Mouse (Mus musculus): ENCODE results near the gene Tnfsf9. TPM values are rescaled to one million over a fixed set of nuclear protein-coding genes. Genes with fewer than 3 reads are reported as not detected.

Tnfsf9 gene
- polyA plus RNA-seq, 1 experiment from 2014 or later, result 8.4 TPM

- ATAC-seq (ENCODE audit: low read depth), result no peak
- H3K27ac ChIP-seq (ENCODE audit: low read depth, low read length), result no peak overlapping the region
- H3K4me2 ChIP-seq (ENCODE audit: low read depth, low read length), result no peak overlapping the region
- H3K9me3 ChIP-seq (ENCODE audit: control insufficient read depth, low read length), result no peaks in the 10 kb centered on the region
- peaks cover 8% of the 10 kb centered on the region; the same call in 1 of the 2 replicates for H3K4me1 ChIP-seq (ENCODE audit: control insufficient read depth, insufficient read depth, low read length)
- no peaks in the 10 kb centered on the region for H3K36me3 ChIP-seq (ENCODE audit: control insufficient read depth, insufficient read depth, low read length)
- H3K27me3 ChIP-seq (ENCODE audit: control insufficient read depth, insufficient read depth, low read length), result peaks cover 23% of the 10 kb centered on the region
- no peak overlapping the region for H3K4me3 ChIP-seq (ENCODE audit: low read depth, low read length)
- WGBS, result 5% methylated on average over 8 of the region's 8 CpGs
- no peak overlapping the region for H3K9ac ChIP-seq (replicated peaks; ENCODE audit: low read depth, low read length)
These were observed 42.1 kb upstream of the Tnfsf9 start for GRCm38 (mm10) chr17:57063031-57063430.

- Histone ChIP-seq H3K9ac (replicated peaks; ENCODE audit: low read depth, low read length) (no peak overlapping the region), H3K9me3 (ENCODE audit: control insufficient read depth, low read length) (no peaks in the 10 kb centered on the region), H3K36me3 (ENCODE audit: control insufficient read depth, insufficient read depth, low read length) (no peaks in the 10 kb centered on the region), H3K27me3 (ENCODE audit: control insufficient read depth, insufficient read depth, low read length) (peaks cover 15% of the 10 kb centered on the region), H3K4me2 (ENCODE audit: low read depth, low read length) (no peak overlapping the region), H3K27ac (ENCODE audit: low read depth, low read length) (no peak overlapping the region), H3K4me1 (ENCODE audit: control insufficient read depth, insufficient read depth, low read length) (peaks cover 4% of the 10 kb centered on the region; the same call in 1 of the 2 replicates), H3K4me3 (ENCODE audit: low read depth, low read length) (no peak overlapping the region)
- no peak for ATAC-seq (ENCODE audit: low read depth)
- WGBS, result 70% methylated on average over 5 of the region's 5 CpGs
These were observed 38.2 kb upstream of the Tnfsf9 start for GRCm38 (mm10) chr17:57066908-57067307.

- H3K9ac ChIP-seq (replicated peaks; ENCODE audit: low read depth, low read length), result no peak overlapping the region; the same call in 1 of the 2 replicates
- H3K36me3 ChIP-seq (ENCODE audit: control insufficient read depth, insufficient read depth, low read length), result no peaks in the 10 kb centered on the region
- H3K4me2 ChIP-seq (ENCODE audit: low read depth, low read length), result peak overlapping the region; percentile 3
- no peaks in the 10 kb centered on the region for H3K9me3 ChIP-seq (ENCODE audit: control insufficient read depth, low read length)
- no peak overlapping the region for H3K27ac ChIP-seq (ENCODE audit: low read depth, low read length)
- WGBS, result 7% methylated on average over 9 of the region's 9 CpGs
- no peak for ATAC-seq (ENCODE audit: low read depth)
- H3K4me1 ChIP-seq (ENCODE audit: control insufficient read depth, insufficient read depth, low read length), result no peaks in the 10 kb centered on the region; the same call in 1 of the 2 replicates
- no peak overlapping the region; the same call in 1 of the 2 replicates for H3K4me3 ChIP-seq (ENCODE audit: low read depth, low read length)
- H3K27me3 ChIP-seq (ENCODE audit: control insufficient read depth, insufficient read depth, low read length), result no peaks in the 10 kb centered on the region
These were observed 34.9 kb upstream of the Tnfsf9 start for GRCm38 (mm10) chr17:57070272-57070671.

- Histone ChIP-seq H3K27me3 (ENCODE audit: control insufficient read depth, insufficient read depth, low read length) (no peaks in the 10 kb centered on the region), H3K36me3 (ENCODE audit: control insufficient read depth, insufficient read depth, low read length) (no peaks in the 10 kb centered on the region), H3K9ac (replicated peaks; ENCODE audit: low read depth, low read length) (no peak overlapping the region), H3K9me3 (ENCODE audit: control insufficient read depth, low read length) (no peaks in the 10 kb centered on the region), H3K4me2 (ENCODE audit: low read depth, low read length) (peak overlapping the region; percentile 3; the same call in 1 of the 2 replicates), H3K27ac (ENCODE audit: low read depth, low read length) (no peak overlapping the region), H3K4me1 (ENCODE audit: control insufficient read depth, insufficient read depth, low read length) (no peaks in the 10 kb centered on the region; the same call in 1 of the 2 replicates), H3K4me3 (ENCODE audit: low read depth, low read length) (no peak overlapping the region)
- ATAC-seq (ENCODE audit: low read depth), result peak; percentile 47; the same call in 1 of the 2 replicates
- WGBS, result 4% methylated on average over 11 of the region's 11 CpGs
These were observed 34.4 kb upstream of the Tnfsf9 start for GRCm38 (mm10) chr17:57070699-57071098.

GRCm38 (mm10) chr17:57076916-57077315, 28.2 kb upstream of the Tnfsf9 start:
- H3K4me2 ChIP-seq (ENCODE audit: low read depth, low read length), result no peak overlapping the region
- WGBS, result 73% methylated on average over 3 of the region's 3 CpGs
- no peaks in the 10 kb centered on the region for H3K27me3 ChIP-seq (ENCODE audit: control insufficient read depth, insufficient read depth, low read length)
- no peak overlapping the region for H3K4me3 ChIP-seq (ENCODE audit: low read depth, low read length)
- no peaks in the 10 kb centered on the region for H3K9me3 ChIP-seq (ENCODE audit: control insufficient read depth, low read length)
- H3K36me3 ChIP-seq (ENCODE audit: control insufficient read depth, insufficient read depth, low read length), result peaks cover 13% of the 10 kb centered on the region
- no peak overlapping the region for H3K27ac ChIP-seq (ENCODE audit: low read depth, low read length)
- no peak for ATAC-seq (ENCODE audit: low read depth)
- no peaks in the 10 kb centered on the region for H3K4me1 ChIP-seq (ENCODE audit: control insufficient read depth, insufficient read depth, low read length)
- H3K9ac ChIP-seq (replicated peaks; ENCODE audit: low read depth, low read length), result no peak overlapping the region

- no peaks in the 10 kb centered on the region for H3K4me1 ChIP-seq (ENCODE audit: control insufficient read depth, insufficient read depth, low read length)
- H3K4me2 ChIP-seq (ENCODE audit: low read depth, low read length), result no peak within 1 kb of the TSS
- no peak for ATAC-seq (ENCODE audit: low read depth)
- no peak within 1 kb of the TSS for H3K27ac ChIP-seq (ENCODE audit: low read depth, low read length)
- no peaks in the 10 kb centered on the region for H3K9me3 ChIP-seq (ENCODE audit: control insufficient read depth, low read length)
- WGBS, result 53% methylated on average over 6 of the region's 6 CpGs
- H3K36me3 ChIP-seq (ENCODE audit: control insufficient read depth, insufficient read depth, low read length), result peaks cover 18% of the 10 kb centered on the region
- H3K27me3 ChIP-seq (ENCODE audit: control insufficient read depth, insufficient read depth, low read length), result no peaks in the 10 kb centered on the region
- H3K4me3 ChIP-seq (ENCODE audit: low read depth, low read length), result no peak within 1 kb of the TSS
- no peak within 1 kb of the TSS for H3K9ac ChIP-seq (replicated peaks; ENCODE audit: low read depth, low read length)
These were observed 26.8 kb upstream of the Tnfsf9 start, which contains the start of gene Dennd1c for GRCm38 (mm10) chr17:57078336-57078735. TSS of gene Dennd1c (minus strand) at chr17:57078514.

GRCm38 (mm10) chr17:57079919-57080318, 25.2 kb upstream of the Tnfsf9 start:
- ATAC-seq (ENCODE audit: low read depth), result no peak
- Histone ChIP-seq H3K9me3 (ENCODE audit: control insufficient read depth, low read length) (no peaks in the 10 kb centered on the region), H3K36me3 (ENCODE audit: control insufficient read depth, insufficient read depth, low read length) (peaks cover 23% of the 10 kb centered on the region), H3K4me2 (ENCODE audit: low read depth, low read length) (no peak overlapping the region), H3K27ac (ENCODE audit: low read depth, low read length) (no peak overlapping the region), H3K4me3 (ENCODE audit: low read depth, low read length) (no peak overlapping the region), H3K27me3 (ENCODE audit: control insufficient read depth, insufficient read depth, low read length) (no peaks in the 10 kb centered on the region), H3K9ac (replicated peaks; ENCODE audit: low read depth, low read length) (no peak overlapping the region), H3K4me1 (ENCODE audit: control insufficient read depth, insufficient read depth, low read length) (no peaks in the 10 kb centered on the region)
- 77% methylated on average over 3 of the region's 3 CpGs for WGBS

GRCm38 (mm10) chr17:57081234-57081842, 23.8 kb upstream of the Tnfsf9 start:
- peaks cover 4% of the 10 kb centered on the region for H3K4me1 ChIP-seq (ENCODE audit: control insufficient read depth, insufficient read depth, low read length)
- ATAC-seq (ENCODE audit: low read depth), result no peak
- 94% methylated on average over 31 of the region's 31 CpGs for WGBS
- no peaks in the 10 kb centered on the region for H3K27me3 ChIP-seq (ENCODE audit: control insufficient read depth, insufficient read depth, low read length)
- H3K9me3 ChIP-seq (ENCODE audit: control insufficient read depth, low read length), result no peaks in the 10 kb centered on the region
- H3K4me3 ChIP-seq (ENCODE audit: low read depth, low read length), result no peak overlapping the region
- H3K9ac ChIP-seq (replicated peaks; ENCODE audit: low read depth, low read length), result no peak overlapping the region
- H3K4me2 ChIP-seq (ENCODE audit: low read depth, low read length), result no peak overlapping the region
- peaks cover 23% of the 10 kb centered on the region for H3K36me3 ChIP-seq (ENCODE audit: control insufficient read depth, insufficient read depth, low read length)
- no peak overlapping the region for H3K27ac ChIP-seq (ENCODE audit: low read depth, low read length)

GRCm38 (mm10) chr17:57082481-57082880, 22.6 kb upstream of the Tnfsf9 start:
- H3K36me3 ChIP-seq (ENCODE audit: control insufficient read depth, insufficient read depth, low read length), result peaks cover 23% of the 10 kb centered on the region
- no peak for ATAC-seq (ENCODE audit: low read depth)

More at GRCm38 (mm10) chr17:57082481-57082880, 22.6 kb upstream of the Tnfsf9 start:
- Histone ChIP-seq H3K4me3 (ENCODE audit: low read depth, low read length) (no peak overlapping the region), H3K4me1 (ENCODE audit: control insufficient read depth, insufficient read depth, low read length) (peaks cover 5% of the 10 kb centered on the region), H3K27me3 (ENCODE audit: control insufficient read depth, insufficient read depth, low read length) (no peaks in the 10 kb centered on the region), H3K4me2 (ENCODE audit: low read depth, low read length) (no peak overlapping the region), H3K9me3 (ENCODE audit: control insufficient read depth, low read length) (no peaks in the 10 kb centered on the region), H3K9ac (replicated peaks; ENCODE audit: low read depth, low read length) (no peak overlapping the region), H3K27ac (ENCODE audit: low read depth, low read length) (no peak overlapping the region)
- 89% methylated on average over 5 of the region's 5 CpGs for WGBS

All from neural tube, embryonic 14.5 days (tissue).